Mouse (Mus musculus): ENCODE data around the gene Hrh1. TPM values are rescaled to one million over a fixed set of nuclear protein-coding genes. Genes with fewer than 3 reads are reported as not detected.

The Hrh1 gene
- polyA plus RNA-seq, 1 experiment, result not detected

- WGBS, result 71% methylated on average over 7 of the region's 7 CpGs
- Histone ChIP-seq H3K4me1 (ENCODE audit: control insufficient read depth, insufficient read depth, low read length) (peaks cover 2% of the 10 kb centered on the region; the same call in 1 of the 2 replicates), H3K4me3 (ENCODE audit: insufficient read depth, low read depth, low read length) (no peak overlapping the region), H3K27ac (ENCODE audit: insufficient read depth, low read depth, low read length) (no peak overlapping the region)
- no peak for TF ChIP-seq POLR2A (IDR thresholded peaks at IDR 0.05; ENCODE audit: insufficient read depth, low read depth, low read length)
- TF ChIP-seq CTCF (IDR thresholded peaks at IDR 0.05; ENCODE audit: insufficient read depth, low read depth, low read length), result no peak
Observed at GRCm38 (mm10) chr6:114372741-114373140, 25.0 kb upstream of the Hrh1 start.

GRCm38 (mm10) chr6:114380872-114381271 lies 16.9 kb upstream of the Hrh1 start:
- TF ChIP-seq POLR2A (IDR thresholded peaks at IDR 0.05; ENCODE audit: insufficient read depth, low read depth, low read length), result no peak
- no peak for TF ChIP-seq CTCF (IDR thresholded peaks at IDR 0.05; ENCODE audit: insufficient read depth, low read depth, low read length)
- H3K27ac ChIP-seq (ENCODE audit: insufficient read depth, low read depth, low read length), result no peak overlapping the region
- no peaks in the 10 kb centered on the region for H3K4me1 ChIP-seq (ENCODE audit: control insufficient read depth, insufficient read depth, low read length)
- WGBS, result 89% methylated on average over 3 of the region's 3 CpGs
- no peak overlapping the region for H3K4me3 ChIP-seq (ENCODE audit: insufficient read depth, low read depth, low read length)

GRCm38 (mm10) chr6:114387320-114387719 lies 10.4 kb upstream of the Hrh1 start:
- no peaks in the 10 kb centered on the region for H3K4me1 ChIP-seq (ENCODE audit: control insufficient read depth, insufficient read depth, low read length)
- no peak overlapping the region for H3K27ac ChIP-seq (ENCODE audit: insufficient read depth, low read depth, low read length)
- WGBS, result 84% methylated on average over 6 of the region's 6 CpGs
- no peak overlapping the region for H3K4me3 ChIP-seq (ENCODE audit: insufficient read depth, low read depth, low read length)
- no peak for TF ChIP-seq CTCF (IDR thresholded peaks at IDR 0.05; ENCODE audit: insufficient read depth, low read depth, low read length)
- no peak for TF ChIP-seq POLR2A (IDR thresholded peaks at IDR 0.05; ENCODE audit: insufficient read depth, low read depth, low read length)

- TF ChIP-seq POLR2A (IDR thresholded peaks at IDR 0.05; ENCODE audit: insufficient read depth, low read depth, low read length), result no peak
- TF ChIP-seq CTCF (IDR thresholded peaks at IDR 0.05; ENCODE audit: insufficient read depth, low read depth, low read length), result no peak
- whole genome bisulfite sequencing, result 77% methylated on average over 4 of the region's 4 CpGs
- H3K4me1 ChIP-seq (ENCODE audit: control insufficient read depth, insufficient read depth, low read length), result no peaks in the 10 kb centered on the region
Observed at GRCm38 (mm10) chr6:114387855-114388254, 9.9 kb upstream of the Hrh1 start.

GRCm38 (mm10) chr6:114390129-114390528 lies 7.6 kb upstream of the Hrh1 start:
- H3K4me3 ChIP-seq (ENCODE audit: insufficient read depth, low read depth, low read length), result no peak overlapping the region
- no peaks in the 10 kb centered on the region for H3K4me1 ChIP-seq (ENCODE audit: control insufficient read depth, insufficient read depth, low read length)
- 68% methylated on average over 2 of the region's 2 CpGs for WGBS
- H3K27ac ChIP-seq (ENCODE audit: insufficient read depth, low read depth, low read length), result no peak overlapping the region
- TF ChIP-seq CTCF (IDR thresholded peaks at IDR 0.05; ENCODE audit: insufficient read depth, low read depth, low read length) (no peak), POLR2A (IDR thresholded peaks at IDR 0.05; ENCODE audit: insufficient read depth, low read depth, low read length) (no peak)

More at GRCm38 (mm10) chr6:114387855-114388254, 9.9 kb upstream of the Hrh1 start:
- Histone ChIP-seq H3K27ac (ENCODE audit: insufficient read depth, low read depth, low read length) (no peak overlapping the region), H3K4me3 (ENCODE audit: insufficient read depth, low read depth, low read length) (no peak overlapping the region)

- H3K4me3 ChIP-seq (ENCODE audit: insufficient read depth, low read depth, low read length), result no peak overlapping the region
- no peak overlapping the region for H3K27ac ChIP-seq (ENCODE audit: insufficient read depth, low read depth, low read length)
- H3K4me1 ChIP-seq (ENCODE audit: control insufficient read depth, insufficient read depth, low read length), result peaks cover 15% of the 10 kb centered on the region
- 46% methylated on average over 4 of the region's 4 CpGs for WGBS
- TF ChIP-seq CTCF (IDR thresholded peaks at IDR 0.05; ENCODE audit: insufficient read depth, low read depth, low read length), result no peak
- TF ChIP-seq POLR2A (IDR thresholded peaks at IDR 0.05; ENCODE audit: insufficient read depth, low read depth, low read length), result no peak
Observed at GRCm38 (mm10) chr6:114394982-114395381, 2.8 kb upstream of the Hrh1 start.

- Histone ChIP-seq H3K27ac (ENCODE audit: insufficient read depth, low read depth, low read length) (no peak overlapping the region), H3K4me3 (ENCODE audit: insufficient read depth, low read depth, low read length) (no peak overlapping the region), H3K4me1 (ENCODE audit: control insufficient read depth, insufficient read depth, low read length) (peaks cover 20% of the 10 kb centered on the region)
- WGBS, result 73% methylated on average over 4 of the region's 4 CpGs
- TF ChIP-seq CTCF (IDR thresholded peaks at IDR 0.05; ENCODE audit: insufficient read depth, low read depth, low read length) (no peak), POLR2A (IDR thresholded peaks at IDR 0.05; ENCODE audit: insufficient read depth, low read depth, low read length) (no peak)
Observed at GRCm38 (mm10) chr6:114396605-114397004, 1.1 kb upstream of the Hrh1 start.

GRCm38 (mm10) chr6:114397280-114397679 lies 456 bp upstream of the Hrh1 start:
- WGBS, result 20% methylated on average over 11 of the region's 11 CpGs
- Histone ChIP-seq H3K4me1 (ENCODE audit: control insufficient read depth, insufficient read depth, low read length) (peaks cover 20% of the 10 kb centered on the region), H3K27ac (ENCODE audit: insufficient read depth, low read depth, low read length) (no peak overlapping the region), H3K4me3 (ENCODE audit: insufficient read depth, low read depth, low read length) (peak overlapping the region; percentile 46)
- TF ChIP-seq CTCF (IDR thresholded peaks at IDR 0.05; ENCODE audit: insufficient read depth, low read depth, low read length) (no peak), POLR2A (IDR thresholded peaks at IDR 0.05; ENCODE audit: insufficient read depth, low read depth, low read length) (no peak)

- Histone ChIP-seq H3K27ac (ENCODE audit: insufficient read depth, low read depth, low read length) (no peak overlapping the region), H3K4me3 (ENCODE audit: insufficient read depth, low read depth, low read length) (no peak overlapping the region), H3K4me1 (ENCODE audit: control insufficient read depth, insufficient read depth, low read length) (peaks cover 24% of the 10 kb centered on the region)
- 3% methylated on average over 9 of the region's 9 CpGs for WGBS
- TF ChIP-seq CTCF (IDR thresholded peaks at IDR 0.05; ENCODE audit: insufficient read depth, low read depth, low read length) (peak; percentile 44; the same call in 1 of the 2 replicates), POLR2A (IDR thresholded peaks at IDR 0.05; ENCODE audit: insufficient read depth, low read depth, low read length) (no peak)
Observed at GRCm38 (mm10) chr6:114398626-114399025, 890 bp downstream of the Hrh1 start.

GRCm38 (mm10) chr6:114400387-114400786 lies 2.7 kb downstream of the Hrh1 start:
- H3K4me3 ChIP-seq (ENCODE audit: insufficient read depth, low read depth, low read length), result no peak overlapping the region
- peaks cover 32% of the 10 kb centered on the region for H3K4me1 ChIP-seq (ENCODE audit: control insufficient read depth, insufficient read depth, low read length)
- 83% methylated on average over 10 of the region's 10 CpGs for WGBS
- no peak for TF ChIP-seq POLR2A (IDR thresholded peaks at IDR 0.05; ENCODE audit: insufficient read depth, low read depth, low read length)
- TF ChIP-seq CTCF (IDR thresholded peaks at IDR 0.05; ENCODE audit: insufficient read depth, low read depth, low read length), result no peak
- H3K27ac ChIP-seq (ENCODE audit: insufficient read depth, low read depth, low read length), result no peak overlapping the region

All from olfactory bulb, adult 2 months (tissue).